Mouse (Mus musculus): Measurements from ENCODE around the gene Zbtb44. TPM values are rescaled to one million over a fixed set of nuclear protein-coding genes. Genes with fewer than 3 reads are reported as not detected.

Zbtb44 gene
- total and polyA plus RNA-seq, 3 experiments = 9.8 to 15.1 TPM; not detected in 1

DNA sequence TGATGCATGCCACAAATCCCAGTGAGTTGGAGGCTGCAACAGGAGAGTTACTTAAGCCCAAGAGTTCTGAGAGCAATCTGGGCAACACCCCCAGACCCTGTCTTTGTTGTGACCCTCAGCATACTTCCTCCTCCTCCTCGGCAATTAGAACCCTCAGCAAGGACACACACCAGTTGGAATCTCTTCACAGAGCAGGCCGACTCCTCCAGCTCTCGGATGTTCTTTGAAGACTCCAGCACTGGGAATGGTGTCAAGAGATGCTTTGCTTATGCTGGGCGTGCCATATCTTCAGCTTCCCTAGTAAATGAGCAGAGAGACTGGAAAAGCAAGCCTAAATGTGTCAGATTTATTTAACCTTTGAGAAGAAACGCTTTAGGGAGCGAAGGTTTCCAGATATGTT is 50.3 kb downstream of the Zbtb44 start:
- TF ChIP-seq CHD2 (IDR thresholded peaks at IDR 0.05; ENCODE audit: low read length) = no peak
- no peak for TF ChIP-seq RAD21 (IDR thresholded peaks at IDR 0.05; ENCODE audit: low read depth, low read length)
- TF ChIP-seq MXI1 (IDR thresholded peaks at IDR 0.05; ENCODE audit: low read depth, low read length) = no peak
- TF ChIP-seq ZKSCAN1 (IDR thresholded peaks at IDR 0.05; ENCODE audit: low read depth, low read length) = no peak
- TF ChIP-seq TBP (IDR thresholded peaks at IDR 0.05; ENCODE audit: low read depth, low read length) = no peak
- TF ChIP-seq E2F4 (IDR thresholded peaks at IDR 0.05; ENCODE audit: borderline replicate concordance, low read depth, low read length) = no peak
- no peak for TF ChIP-seq JUND (IDR thresholded peaks at IDR 0.05; ENCODE audit: low read depth, low read length)
- TF ChIP-seq POLR2AphosphoS5 (IDR thresholded peaks at IDR 0.05; ENCODE audit: borderline replicate concordance, low read depth, low read length) = no peak
- no peak for TF ChIP-seq MAZ (IDR thresholded peaks at IDR 0.05; ENCODE audit: low read depth, low read length)
- no peak for TF ChIP-seq MEF2A (IDR thresholded peaks at IDR 0.05; ENCODE audit: extremely low read depth, insufficient replicate concordance, low read depth, low read length, poor library complexity, severe bottlenecking)
- Histone ChIP-seq H3K9me3 (replicated peaks; ENCODE audit: insufficient read depth, low read length) (no peaks in the 10 kb centered on the region), H3K4me3 (ENCODE audit: control insufficient read depth in 1 of 2, insufficient read depth in 1 of 2, low read depth in 2 of 2, low read length in 2 of 2) (no peak overlapping the region), H3K79me2 (ENCODE audit: control insufficient read depth, insufficient read depth, low read length, poor library complexity) (no peaks in the 10 kb centered on the region), H3K36me3 (ENCODE audit: control insufficient read depth in 1 of 2, insufficient read depth in 2 of 2, low read length in 2 of 2) (peaks cover 0 to 10% of the 10 kb centered on the region in 2 experiments; a peak in 2 of 4 replicates), H3K27ac (ENCODE audit: control insufficient read depth, low read depth, low read length) (no peak overlapping the region), H3K4me1 (ENCODE audit: control insufficient read depth in 1 of 2, insufficient read depth in 2 of 2, low read length in 2 of 2) (peaks cover 3 to 4% of the 10 kb centered on the region in 2 experiments; a peak in 3 of 4 replicates), H3K9ac (ENCODE audit: control insufficient read depth, low read depth, low read length, poor library complexity, severe bottlenecking) (no peak overlapping the region), H3K27me3 (ENCODE audit: control insufficient read depth in 1 of 2, insufficient read depth in 2 of 2, low read length in 2 of 2) (no peaks in the 10 kb centered on the region)
- no peak for DNase-seq (ENCODE audit: low read depth, low spot score)

DNA sequence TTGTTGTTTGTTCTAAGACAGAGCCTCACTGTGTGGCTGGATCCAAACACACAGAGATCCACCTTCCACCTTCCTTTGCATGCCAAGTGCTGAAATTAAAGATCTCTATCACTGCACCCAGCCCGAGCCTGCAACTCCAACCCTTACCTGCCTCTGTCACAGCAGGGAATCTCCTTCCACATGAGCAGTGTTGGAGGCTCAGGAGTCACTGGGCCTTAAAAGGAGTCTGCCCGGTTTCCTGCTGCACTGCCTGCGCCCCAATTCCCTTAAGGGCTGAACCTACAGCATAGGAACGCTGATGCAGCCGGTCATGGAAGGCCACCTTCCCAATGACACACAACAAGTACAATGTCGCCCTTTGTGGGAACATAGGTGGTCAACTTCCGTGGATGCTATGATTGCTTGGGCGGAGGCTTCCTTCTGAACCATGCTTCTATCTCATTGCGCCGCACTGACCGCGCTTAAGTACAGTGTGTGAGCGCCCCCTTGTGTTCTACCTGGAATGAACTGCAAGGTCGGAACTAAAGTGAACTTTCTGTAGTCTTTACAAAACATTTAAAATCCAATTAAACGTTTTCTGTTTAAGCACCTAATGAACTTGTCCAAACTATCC is 51.7 kb downstream of the Zbtb44 start:
- peaks cover 0 to 5% of the 10 kb centered on the region in 2 experiments; a peak in 2 of 4 replicates for H3K36me3 ChIP-seq (ENCODE audit: control insufficient read depth in 1 of 2, insufficient read depth in 2 of 2, low read length in 2 of 2)
- DNase-seq (ENCODE audit: low read depth, low spot score) = peak; percentile 84
- H3K4me3 ChIP-seq (ENCODE audit: control insufficient read depth in 1 of 2, insufficient read depth in 1 of 2, low read depth in 2 of 2, low read length in 2 of 2) = peak overlapping the region in 1 of 2 experiments; percentile 24; a peak in 2 of 4 replicates
- no peak overlapping the region for H3K27ac ChIP-seq (ENCODE audit: control insufficient read depth, low read depth, low read length)
- H3K79me2 ChIP-seq (ENCODE audit: control insufficient read depth, insufficient read depth, low read length, poor library complexity) = no peaks in the 10 kb centered on the region
- no peaks in the 10 kb centered on the region for H3K27me3 ChIP-seq (ENCODE audit: control insufficient read depth in 1 of 2, insufficient read depth in 2 of 2, low read length in 2 of 2)
- peaks cover 3 to 4% of the 10 kb centered on the region in 2 experiments; a peak in 3 of 4 replicates for H3K4me1 ChIP-seq (ENCODE audit: control insufficient read depth in 1 of 2, insufficient read depth in 2 of 2, low read length in 2 of 2)
- no peak overlapping the region for H3K9ac ChIP-seq (ENCODE audit: control insufficient read depth, low read depth, low read length, poor library complexity, severe bottlenecking)
- H3K9me3 ChIP-seq (replicated peaks; ENCODE audit: insufficient read depth, low read length) = no peaks in the 10 kb centered on the region
- TF ChIP-seq MAZ (IDR thresholded peaks at IDR 0.05; ENCODE audit: low read depth, low read length) (no peak; the same call in 1 of the 2 replicates), NRF1 (IDR thresholded peaks at IDR 0.05; ENCODE audit: insufficient read depth, low read depth, low read length, poor library complexity, severe bottlenecking) (no peak), MAX (IDR thresholded peaks at IDR 0.05; ENCODE audit: low read length) (no peak), CHD1 (IDR thresholded peaks at IDR 0.05; ENCODE audit: low read depth, low read length) (no peak), SIN3A (IDR thresholded peaks at IDR 0.05; ENCODE audit: low read length) (no peak), ZKSCAN1 (IDR thresholded peaks at IDR 0.05; ENCODE audit: low read depth, low read length) (no peak), ZNF384 (IDR thresholded peaks at IDR 0.05; ENCODE audit: low read depth, low read length) (no peak), SMC3 (IDR thresholded peaks at IDR 0.05; ENCODE audit: low read depth, low read length) (peak; percentile 88), CHD2 (IDR thresholded peaks at IDR 0.05; ENCODE audit: low read length) (no peak), MYC (IDR thresholded peaks at IDR 0.05; ENCODE audit: low read depth, low read length) (peak; percentile 35; the same call in 1 of the 2 replicates), USF1 (IDR thresholded peaks at IDR 0.05; ENCODE audit: low read depth, low read length) (no peak), ETS1 (IDR thresholded peaks at IDR 0.05; ENCODE audit: low read depth, low read length) (no peak), POLR2AphosphoS2 (IDR thresholded peaks at IDR 0.05; ENCODE audit: low read length) (no peak), GATA1 (IDR thresholded peaks at IDR 0.05; ENCODE audit: low read depth, low read length) (no peak; the same call in 1 of the 2 replicates), ZMIZ1 (IDR thresholded peaks at IDR 0.05; ENCODE audit: low read depth, low read length) (no peak), RAD21 (IDR thresholded peaks at IDR 0.05; ENCODE audit: low read depth, low read length) (peak; percentile 94), TAL1 (IDR thresholded peaks at IDR 0.05; ENCODE audit: low read length) (no peak), MAFK (IDR thresholded peaks at IDR 0.05; ENCODE audit: borderline replicate concordance, low read depth, low read length) (no peak), BHLHE40 (IDR thresholded peaks at IDR 0.05; ENCODE audit: borderline replicate concordance, low read depth, low read length) (0 out of 2 replicates have a peak, but pooled peaks have one; percentile 13), ZC3H11A (IDR thresholded peaks at IDR 0.05; ENCODE audit: low read depth, low read length) (peak; percentile 81), MYB (IDR thresholded peaks at IDR 0.05; ENCODE audit: low read depth, low read length) (no peak), JUND (IDR thresholded peaks at IDR 0.05; ENCODE audit: low read depth, low read length) (0 out of 2 replicates have a peak, but pooled peaks have one; percentile 17), UBTF (IDR thresholded peaks at IDR 0.05; ENCODE audit: borderline replicate concordance, insufficient read depth, low read depth, low read length) (no peak), POLR2A (IDR thresholded peaks at IDR 0.05; ENCODE audit: control insufficient read depth in 1 of 2, insufficient read depth in 1 of 2, low read depth in 1 of 2, low read length in 2 of 2, poor library complexity in 1 of 2) (no peak), TCF12 (IDR thresholded peaks at IDR 0.05; ENCODE audit: low read depth, low read length) (no peak)
